Mouse (Mus musculus) cerebellum, adult 2 months (tissue): Measurements from ENCODE around the gene Tmem252.

Source experiments
- CTCF ChIP-seq: fragments of 200-500 bp; IDR thresholded peaks from 2 replicates; pipeline ENCODE4 v1.5.1; 2011; ENCODE audit warnings: low read depth, mild to moderate bottlenecking, control low read depth, low read length, moderate library complexity, borderline replicate concordance; ENCODE audit not compliant: insufficient read depth
- POLR2A ChIP-seq: fragments of 200-500 bp; IDR thresholded peaks from 2 replicates; pipeline ENCODE4 v1.6.1; 2011; ENCODE audit warnings: low read length, control low read depth, borderline replicate concordance; ENCODE audit not compliant: insufficient read depth

DNA sequence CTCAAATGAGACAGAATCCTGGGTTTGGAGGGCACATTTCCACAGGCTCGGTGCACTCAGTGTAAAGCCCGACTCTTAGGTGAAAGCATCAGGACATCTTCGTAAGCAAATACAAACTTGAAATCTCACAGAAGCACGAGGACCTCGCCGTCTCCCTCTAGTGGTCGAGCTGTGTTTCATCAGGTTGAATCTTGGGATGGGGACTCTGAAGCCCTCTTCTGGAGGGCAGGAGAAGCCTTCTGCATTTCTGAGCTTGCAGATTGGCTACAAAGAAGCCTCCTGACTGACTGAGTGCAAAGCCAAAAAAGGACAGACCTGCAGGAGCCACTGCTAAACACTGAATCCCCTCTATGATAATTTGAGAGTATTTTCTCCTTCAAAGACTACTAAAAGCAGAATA lies 39.2 kb upstream of the Tmem252 start:
- TF ChIP-seq CTCF (peak; percentile 91), POLR2A (no peak)
